Mouse (Mus musculus): ENCODE results near the gene Wbp2. TPM values are rescaled to one million over a fixed set of nuclear protein-coding genes. Genes with fewer than 3 reads are reported as not detected.

Gene Wbp2
- polyA plus RNA-seq, 1 experiment from 2014 or later, result 86.8 TPM

- ATAC-seq (ENCODE audit: low FRiP score) (no peak), DNase-seq (ENCODE audit: low spot score, missing footprints) (no peak)
- Histone ChIP-seq H3K9ac (ENCODE audit: low read length) (no peak overlapping the region), H3K27ac (ENCODE audit: low read depth, low read length) (no peak overlapping the region), H3K4me1 (ENCODE audit: control insufficient read depth, insufficient read depth, low read length) (no peaks in the 10 kb centered on the region), H3K36me3 (ENCODE audit: control insufficient read depth, insufficient read depth, low read length) (peaks cover 20% of the 10 kb centered on the region), H3K27me3 (ENCODE audit: control insufficient read depth, insufficient read depth, low read length) (no peaks in the 10 kb centered on the region), H3K9me3 (ENCODE audit: control insufficient read depth, low read length) (no peaks in the 10 kb centered on the region), H3K4me2 (no peak overlapping the region), H3K4me3 (ENCODE audit: low read depth, low read length) (no peak overlapping the region)
- 62% methylated on average over 8 of the region's 8 CpGs for whole genome bisulfite sequencing
These were observed 24.3 kb downstream of the Wbp2 start for GRCm38 (mm10) chr11:116062521-116062920.

GRCm38 (mm10) chr11:116061641-116062415, 25.0 kb downstream of the Wbp2 start:
- H3K4me2 ChIP-seq, result no peak overlapping the region
- H3K27ac ChIP-seq (ENCODE audit: low read depth, low read length), result no peak overlapping the region
- no peaks in the 10 kb centered on the region for H3K9me3 ChIP-seq (ENCODE audit: control insufficient read depth, low read length)
- no peak overlapping the region for H3K4me3 ChIP-seq (ENCODE audit: low read depth, low read length)
- ATAC-seq (ENCODE audit: low FRiP score) (no peak), DNase-seq (ENCODE audit: low spot score, missing footprints) (no peak)
- 89% methylated on average over 13 of the region's 13 CpGs for WGBS
- peaks cover 25% of the 10 kb centered on the region for H3K36me3 ChIP-seq (ENCODE audit: control insufficient read depth, insufficient read depth, low read length)
- H3K9ac ChIP-seq (ENCODE audit: low read length), result no peak overlapping the region
- no peaks in the 10 kb centered on the region for H3K4me1 ChIP-seq (ENCODE audit: control insufficient read depth, insufficient read depth, low read length)
- H3K27me3 ChIP-seq (ENCODE audit: control insufficient read depth, insufficient read depth, low read length), result no peaks in the 10 kb centered on the region

GRCm38 (mm10) chr11:116060596-116060995, 26.2 kb downstream of the Wbp2 start:
- 94% methylated on average over 9 of the region's 9 CpGs for WGBS

GRCm38 (mm10) chr11:116059691-116060025, 27.1 kb downstream of the Wbp2 start:
- Histone ChIP-seq H3K4me2 (no peak overlapping the region), H3K4me1 (ENCODE audit: control insufficient read depth, insufficient read depth, low read length) (no peaks in the 10 kb centered on the region), H3K27me3 (ENCODE audit: control insufficient read depth, insufficient read depth, low read length) (no peaks in the 10 kb centered on the region), H3K9ac (ENCODE audit: low read length) (no peak overlapping the region), H3K4me3 (ENCODE audit: low read depth, low read length) (no peak overlapping the region), H3K27ac (ENCODE audit: low read depth, low read length) (no peak overlapping the region), H3K9me3 (ENCODE audit: control insufficient read depth, low read length) (no peaks in the 10 kb centered on the region), H3K36me3 (ENCODE audit: control insufficient read depth, insufficient read depth, low read length) (peaks cover 34% of the 10 kb centered on the region)
- DNase-seq (ENCODE audit: low spot score, missing footprints), result no peak
- 97% methylated on average over 11 of the region's 11 CpGs for WGBS
- ATAC-seq (ENCODE audit: low FRiP score), result no peak

More at GRCm38 (mm10) chr11:116060596-116060995, 26.2 kb downstream of the Wbp2 start:
- Histone ChIP-seq H3K9me3 (ENCODE audit: control insufficient read depth, low read length) (no peaks in the 10 kb centered on the region), H3K4me2 (no peak overlapping the region), H3K36me3 (ENCODE audit: control insufficient read depth, insufficient read depth, low read length) (peaks cover 30% of the 10 kb centered on the region), H3K9ac (ENCODE audit: low read length) (no peak overlapping the region), H3K27ac (ENCODE audit: low read depth, low read length) (no peak overlapping the region), H3K27me3 (ENCODE audit: control insufficient read depth, insufficient read depth, low read length) (no peaks in the 10 kb centered on the region), H3K4me3 (ENCODE audit: low read depth, low read length) (no peak overlapping the region), H3K4me1 (ENCODE audit: control insufficient read depth, insufficient read depth, low read length) (no peaks in the 10 kb centered on the region)
- DNase-seq (ENCODE audit: low spot score, missing footprints) (no peak), ATAC-seq (ENCODE audit: low FRiP score) (no peak)

- Histone ChIP-seq H3K4me1 (ENCODE audit: control insufficient read depth, insufficient read depth, low read length) (no peaks in the 10 kb centered on the region), H3K9me3 (ENCODE audit: control insufficient read depth, low read length) (no peaks in the 10 kb centered on the region), H3K36me3 (ENCODE audit: control insufficient read depth, insufficient read depth, low read length) (peaks cover 38% of the 10 kb centered on the region), H3K27me3 (ENCODE audit: control insufficient read depth, insufficient read depth, low read length) (no peaks in the 10 kb centered on the region), H3K4me2 (no peak overlapping the region), H3K27ac (ENCODE audit: low read depth, low read length) (no peak overlapping the region), H3K9ac (ENCODE audit: low read length) (no peak overlapping the region), H3K4me3 (ENCODE audit: low read depth, low read length) (no peak overlapping the region)
- WGBS, result 92% methylated on average over 17 of the region's 17 CpGs
- ATAC-seq (ENCODE audit: low FRiP score) (no peak), DNase-seq (ENCODE audit: low spot score, missing footprints) (no peak)
These were observed 27.7 kb downstream of the Wbp2 start for GRCm38 (mm10) chr11:116058868-116059690.

- Histone ChIP-seq H3K9me3 (ENCODE audit: control insufficient read depth, low read length) (no peaks in the 10 kb centered on the region), H3K4me1 (ENCODE audit: control insufficient read depth, insufficient read depth, low read length) (no peaks in the 10 kb centered on the region), H3K36me3 (ENCODE audit: control insufficient read depth, insufficient read depth, low read length) (peaks cover 44% of the 10 kb centered on the region), H3K27ac (ENCODE audit: low read depth, low read length) (no peak overlapping the region), H3K27me3 (ENCODE audit: control insufficient read depth, insufficient read depth, low read length) (no peaks in the 10 kb centered on the region), H3K9ac (ENCODE audit: low read length) (no peak overlapping the region), H3K4me2 (no peak overlapping the region), H3K4me3 (ENCODE audit: low read depth, low read length) (no peak overlapping the region)
- WGBS, result 89% methylated on average over 12 of the region's 12 CpGs
- ATAC-seq (ENCODE audit: low FRiP score) (no peak), DNase-seq (ENCODE audit: low spot score, missing footprints) (no peak)
These were observed 28.7 kb downstream of the Wbp2 start for GRCm38 (mm10) chr11:116058022-116058614.

- Histone ChIP-seq H3K4me2 (no peak overlapping the region), H3K9ac (ENCODE audit: low read length) (no peak overlapping the region), H3K4me1 (ENCODE audit: control insufficient read depth, insufficient read depth, low read length) (no peaks in the 10 kb centered on the region), H3K4me3 (ENCODE audit: low read depth, low read length) (no peak overlapping the region), H3K27ac (ENCODE audit: low read depth, low read length) (no peak overlapping the region), H3K36me3 (ENCODE audit: control insufficient read depth, insufficient read depth, low read length) (peaks cover 52% of the 10 kb centered on the region), H3K9me3 (ENCODE audit: control insufficient read depth, low read length) (no peaks in the 10 kb centered on the region), H3K27me3 (ENCODE audit: control insufficient read depth, insufficient read depth, low read length) (no peaks in the 10 kb centered on the region)
- DNase-seq (ENCODE audit: low spot score, missing footprints), result no peak
- 93% methylated on average over 4 of the region's 4 CpGs for WGBS
- ATAC-seq (ENCODE audit: low FRiP score), result no peak
These were observed 29.4 kb downstream of the Wbp2 start for GRCm38 (mm10) chr11:116057237-116057881.

GRCm38 (mm10) chr11:116055873-116056272, 30.9 kb downstream of the Wbp2 start:
- H3K27ac ChIP-seq (ENCODE audit: low read depth, low read length), result no peak overlapping the region
- H3K4me2 ChIP-seq, result no peak overlapping the region
- DNase-seq (ENCODE audit: low spot score, missing footprints) (no peak), ATAC-seq (ENCODE audit: low FRiP score) (no peak)
- H3K4me3 ChIP-seq (ENCODE audit: low read depth, low read length), result no peak overlapping the region
- 90% methylated on average over 11 of the region's 11 CpGs for WGBS
- peaks cover 58% of the 10 kb centered on the region for H3K36me3 ChIP-seq (ENCODE audit: control insufficient read depth, insufficient read depth, low read length)
- no peaks in the 10 kb centered on the region for H3K9me3 ChIP-seq (ENCODE audit: control insufficient read depth, low read length)
- no peaks in the 10 kb centered on the region for H3K4me1 ChIP-seq (ENCODE audit: control insufficient read depth, insufficient read depth, low read length)
- no peaks in the 10 kb centered on the region for H3K27me3 ChIP-seq (ENCODE audit: control insufficient read depth, insufficient read depth, low read length)
- no peak overlapping the region for H3K9ac ChIP-seq (ENCODE audit: low read length)
